Mouse (Mus musculus) heart, postnatal 14 days (tissue): Measurements from ENCODE around the gene Zfp239. TPM values are rescaled to one million over a fixed set of nuclear protein-coding genes. Genes with fewer than 3 reads are reported as not detected.
"Not testable (repeated sequence)": the region's sequence is repeated elsewhere in the genome, so short reads cannot be mapped to it uniquely, and the experiment has no call there.

Experiments
- DNase-seq, 2 experiments: peaks; one replicate each; pipeline ENCODE4 v3.0.0; 2021 to 2022
- intact Hi-C: fragments of 180-260 bp; cut with DNase I; formaldehyde crosslinking; loops from one replicate; pipeline ENCODE4 v1.15.1; 2025
- long read RNA-seq, 2 experiments: library from polyadenylated mRNA; stranded (forward); transcript quantifications; one replicate each; pipeline ENCODE4 v2.0.0; 2021
- total RNA-seq, 2 experiments: library from RNA; stranded (reverse); gene quantifications; 2 replicates each; pipeline ENCODE4 v1.2.3; 2021

The Zfp239 gene
- total RNA-seq = 1 to 10 TPM in 1 of 2 experiments, under 1 TPM in 1; 0.22 to 1.1 TPM
- long read RNA-seq, experiment 1 = 0 reads
- long read RNA-seq, experiment 2 = 0 reads

- intact Hi-C loops = no loop called here
Measured at GRCm38 (mm10) chr6:117861848-117862247, at the start of gene Zfp239. Gene Zfp239 (plus strand): TSS chr6:117862100.

GRCm38 (mm10) chr6:117814681-117815080 lies 47.2 kb upstream of the Zfp239 start:
- no peak for DNase-seq
- intact Hi-C loops = no loop called here

More at GRCm38 (mm10) chr6:117861848-117862247, at the start of gene Zfp239:
- DNase-seq = no peak

GRCm38 (mm10) chr6:117817108-117817541 lies 44.8 kb upstream of the Zfp239 start:
- intact Hi-C loops = no loop called here
- DNase-seq = no peak

- DNase-seq = no peak
- intact Hi-C loops = loop anchor here (10.0 kb wide), 3 partner anchors 166 to 566 kb away; no protein-coding TSS in a partner anchor
Measured at GRCm38 (mm10) chr6:117820327-117820726, 41.6 kb upstream of the Zfp239 start.

GRCm38 (mm10) chr6:117825369-117825768 lies 36.5 kb upstream of the Zfp239 start:
- intact Hi-C loops = loop anchor here (5.0 to 10.0 kb wide), 5 partner anchors 171 to 1173 kb away; partner anchors contain the start of gene Depp1
- peak; percentile 75 to 85 for DNase-seq

- peak; percentile 78 to 85 for DNase-seq
Measured at GRCm38 (mm10) chr6:117828273-117828672, 33.6 kb upstream of the Zfp239 start.

GRCm38 (mm10) chr6:117840686-117841510 lies 21.0 kb upstream of the Zfp239 start, which contains the start of gene Zfp637:
Gene Zfp637 (plus strand): TSS chr6:117841180.
- peak; percentile 94 for DNase-seq
- intact Hi-C loops = loop anchor here (5.0 kb wide), 1 partner anchor 76 kb away; no protein-coding TSS in a partner anchor

More at GRCm38 (mm10) chr6:117828273-117828672, 33.6 kb upstream of the Zfp239 start:
- intact Hi-C loops = loop anchor here (5.0 to 10.0 kb wide), 5 partner anchors 173 to 1176 kb away; partner anchors contain the start of gene Depp1

GRCm38 (mm10) chr6:117841511-117841955 lies 20.4 kb upstream of the Zfp239 start:
- intact Hi-C loops = loop anchor here (5.0 kb wide), 1 partner anchor 76 kb away; no protein-coding TSS in a partner anchor
- no peak for DNase-seq

- intact Hi-C loops = loop anchor here (5.0 kb wide), 1 partner anchor 73 kb away; no protein-coding TSS in a partner anchor
- no peak for DNase-seq
Measured at GRCm38 (mm10) chr6:117844597-117844996, 17.3 kb upstream of the Zfp239 start.

- DNase-seq, intact Hi-C loops: not testable (repeated sequence)
Measured at GRCm38 (mm10) chr6:117846671-117847070, 15.2 kb upstream of the Zfp239 start.

- no peak for DNase-seq
- intact Hi-C loops = no loop called here
Measured at GRCm38 (mm10) chr6:117847772-117848171, 14.1 kb upstream of the Zfp239 start.

GRCm38 (mm10) chr6:117848577-117848976 lies 13.3 kb upstream of the Zfp239 start:
- intact Hi-C loops = no loop called here
- no peak for DNase-seq

GRCm38 (mm10) chr6:117851747-117852146 lies 10.2 kb upstream of the Zfp239 start:
- intact Hi-C loops = no loop called here
- DNase-seq = no peak

- intact Hi-C loops = no loop called here
- DNase-seq = no peak
Measured at GRCm38 (mm10) chr6:117857990-117858389, 3.9 kb upstream of the Zfp239 start.

GRCm38 (mm10) chr6:117862465-117862864 lies 565 bp downstream of the Zfp239 start:
- intact Hi-C loops = no loop called here

GRCm38 (mm10) chr6:117862899-117863620 lies 1.2 kb downstream of the Zfp239 start:
- DNase-seq = peak; percentile 35 to 54
- intact Hi-C loops = no loop called here

More at GRCm38 (mm10) chr6:117862465-117862864, 565 bp downstream of the Zfp239 start:
- no peak for DNase-seq

- DNase-seq = no peak
- intact Hi-C loops = no loop called here
Measured at GRCm38 (mm10) chr6:117863751-117864150, 1.9 kb downstream of the Zfp239 start.

GRCm38 (mm10) chr6:117868187-117868586 lies 6.3 kb downstream of the Zfp239 start:
- intact Hi-C loops = no loop called here
- no peak for DNase-seq

- DNase-seq = no peak
- intact Hi-C loops = no loop called here
Measured at GRCm38 (mm10) chr6:117871034-117871433, 9.1 kb downstream of the Zfp239 start.

- DNase-seq, intact Hi-C loops: not testable (repeated sequence)
Measured at GRCm38 (mm10) chr6:117873450-117873849, 11.6 kb downstream of the Zfp239 start.
